Mouse (Mus musculus): Measurements from ENCODE around the gene Slc9a5. TPM values are rescaled to one million over a fixed set of nuclear protein-coding genes. Genes with fewer than 3 reads are reported as not detected.

Gene Slc9a5
- polyA plus RNA-seq, 1 experiment: 8.9 TPM

GRCm38 (mm10) chr8:105308428-105308827 lies 40.2 kb upstream of the Slc9a5 start:
- no peak overlapping the region for H3K4me3 ChIP-seq (ENCODE audit: insufficient read depth, low read length)
- H3K4me1 ChIP-seq (ENCODE audit: control insufficient read depth, insufficient read depth, low read length): peaks cover 10% of the 10 kb centered on the region
- no peak overlapping the region for H3K27ac ChIP-seq (ENCODE audit: insufficient read depth, low read length)
- no peak for TF ChIP-seq CTCF (IDR thresholded peaks at IDR 0.05; ENCODE audit: borderline replicate concordance, insufficient read depth, low read length)
- TF ChIP-seq POLR2A (IDR thresholded peaks at IDR 0.05; ENCODE audit: low read depth, low read length): no peak

- Histone ChIP-seq H3K4me1 (ENCODE audit: control insufficient read depth, insufficient read depth, low read length) (peaks cover 4% of the 10 kb centered on the region), H3K4me3 (ENCODE audit: insufficient read depth, low read length) (no peak overlapping the region), H3K27ac (ENCODE audit: insufficient read depth, low read length) (no peak overlapping the region)
- TF ChIP-seq POLR2A (IDR thresholded peaks at IDR 0.05; ENCODE audit: low read depth, low read length) (no peak), CTCF (IDR thresholded peaks at IDR 0.05; ENCODE audit: borderline replicate concordance, insufficient read depth, low read length) (no peak)
These were observed 39.3 kb upstream of the Slc9a5 start for GRCm38 (mm10) chr8:105309142-105309847.

GRCm38 (mm10) chr8:105310118-105310517 lies 38.5 kb upstream of the Slc9a5 start:
- TF ChIP-seq CTCF (IDR thresholded peaks at IDR 0.05; ENCODE audit: borderline replicate concordance, insufficient read depth, low read length) (no peak), POLR2A (IDR thresholded peaks at IDR 0.05; ENCODE audit: low read depth, low read length) (no peak)
- H3K27ac ChIP-seq (ENCODE audit: insufficient read depth, low read length): no peak overlapping the region
- no peaks in the 10 kb centered on the region for H3K4me1 ChIP-seq (ENCODE audit: control insufficient read depth, insufficient read depth, low read length)
- H3K4me3 ChIP-seq (ENCODE audit: insufficient read depth, low read length): no peak overlapping the region

- no peak overlapping the region for H3K4me3 ChIP-seq (ENCODE audit: insufficient read depth, low read length)
- no peak overlapping the region for H3K27ac ChIP-seq (ENCODE audit: insufficient read depth, low read length)
- no peak for TF ChIP-seq CTCF (IDR thresholded peaks at IDR 0.05; ENCODE audit: borderline replicate concordance, insufficient read depth, low read length)
- no peak for TF ChIP-seq POLR2A (IDR thresholded peaks at IDR 0.05; ENCODE audit: low read depth, low read length)
- H3K4me1 ChIP-seq (ENCODE audit: control insufficient read depth, insufficient read depth, low read length): no peaks in the 10 kb centered on the region
These were observed 36.9 kb upstream of the Slc9a5 start for GRCm38 (mm10) chr8:105311718-105312117.

GRCm38 (mm10) chr8:105312891-105313481 lies 35.7 kb upstream of the Slc9a5 start:
- no peak overlapping the region for H3K27ac ChIP-seq (ENCODE audit: insufficient read depth, low read length)
- H3K4me3 ChIP-seq (ENCODE audit: insufficient read depth, low read length): no peak overlapping the region
- no peaks in the 10 kb centered on the region for H3K4me1 ChIP-seq (ENCODE audit: control insufficient read depth, insufficient read depth, low read length)
- no peak for TF ChIP-seq POLR2A (IDR thresholded peaks at IDR 0.05; ENCODE audit: low read depth, low read length)
- TF ChIP-seq CTCF (IDR thresholded peaks at IDR 0.05; ENCODE audit: borderline replicate concordance, insufficient read depth, low read length): no peak

GRCm38 (mm10) chr8:105313622-105314402 lies 34.8 kb upstream of the Slc9a5 start:
- TF ChIP-seq POLR2A (IDR thresholded peaks at IDR 0.05; ENCODE audit: low read depth, low read length): no peak
- no peak for TF ChIP-seq CTCF (IDR thresholded peaks at IDR 0.05; ENCODE audit: borderline replicate concordance, insufficient read depth, low read length)
- H3K4me1 ChIP-seq (ENCODE audit: control insufficient read depth, insufficient read depth, low read length): no peaks in the 10 kb centered on the region
- H3K27ac ChIP-seq (ENCODE audit: insufficient read depth, low read length): no peak overlapping the region
- H3K4me3 ChIP-seq (ENCODE audit: insufficient read depth, low read length): no peak overlapping the region

GRCm38 (mm10) chr8:105315073-105315769 lies 33.4 kb upstream of the Slc9a5 start:
- TF ChIP-seq POLR2A (IDR thresholded peaks at IDR 0.05; ENCODE audit: low read depth, low read length): no peak
- no peaks in the 10 kb centered on the region for H3K4me1 ChIP-seq (ENCODE audit: control insufficient read depth, insufficient read depth, low read length)
- no peak overlapping the region for H3K4me3 ChIP-seq (ENCODE audit: insufficient read depth, low read length)
- H3K27ac ChIP-seq (ENCODE audit: insufficient read depth, low read length): no peak overlapping the region

- Histone ChIP-seq H3K4me1 (ENCODE audit: control insufficient read depth, insufficient read depth, low read length) (no peaks in the 10 kb centered on the region), H3K27ac (ENCODE audit: insufficient read depth, low read length) (no peak overlapping the region), H3K4me3 (ENCODE audit: insufficient read depth, low read length) (no peak overlapping the region)
- TF ChIP-seq POLR2A (IDR thresholded peaks at IDR 0.05; ENCODE audit: low read depth, low read length) (no peak), CTCF (IDR thresholded peaks at IDR 0.05; ENCODE audit: borderline replicate concordance, insufficient read depth, low read length) (no peak)
These were observed 30.7 kb upstream of the Slc9a5 start for GRCm38 (mm10) chr8:105317941-105318340.

- TF ChIP-seq CTCF (IDR thresholded peaks at IDR 0.05; ENCODE audit: borderline replicate concordance, insufficient read depth, low read length) (no peak), POLR2A (IDR thresholded peaks at IDR 0.05; ENCODE audit: low read depth, low read length) (no peak)
These were observed 29.9 kb upstream of the Slc9a5 start for GRCm38 (mm10) chr8:105318662-105319190.

More at GRCm38 (mm10) chr8:105318662-105319190, 29.9 kb upstream of the Slc9a5 start:
- Histone ChIP-seq H3K4me3 (ENCODE audit: insufficient read depth, low read length) (no peak overlapping the region), H3K4me1 (ENCODE audit: control insufficient read depth, insufficient read depth, low read length) (no peaks in the 10 kb centered on the region), H3K27ac (ENCODE audit: insufficient read depth, low read length) (no peak overlapping the region)

All from embryonic fibroblast, embryonic 13.5 days (primary cell).